Mouse (Mus musculus): Measurements from ENCODE around the gene Gpr153. TPM values are rescaled to one million over a fixed set of nuclear protein-coding genes. Genes with fewer than 3 reads are reported as not detected.

The Gpr153 gene
- total and polyA plus RNA-seq, 3 experiments = 0.08 TPM; not detected in 2

DNA sequence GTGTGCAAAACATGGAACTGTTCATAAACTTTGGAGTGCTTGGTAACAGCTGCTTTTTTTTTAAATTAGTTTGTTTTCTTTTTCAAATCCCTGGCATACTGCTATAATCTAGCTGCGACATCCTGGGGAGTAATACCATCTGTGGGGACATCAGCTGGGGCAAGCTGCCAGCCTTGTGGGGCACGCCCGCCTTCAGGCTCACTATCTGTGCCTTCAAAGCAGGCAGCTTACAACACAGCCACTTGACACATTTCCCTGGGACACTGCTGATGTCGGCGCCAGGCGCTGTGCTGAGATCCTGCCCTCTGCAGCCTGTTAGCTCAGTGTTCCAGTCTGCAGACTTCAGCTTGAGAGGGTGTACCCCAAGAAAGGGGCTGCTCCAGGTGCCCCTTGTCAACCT, 17.0 kb upstream of the Gpr153 start:
- Histone ChIP-seq H3K4me3 (ENCODE audit: control insufficient read depth in 1 of 2, insufficient read depth in 1 of 2, low read depth in 2 of 2, low read length in 2 of 2) (no peak overlapping the region), H3K9me3 (replicated peaks; ENCODE audit: insufficient read depth, low read length) (no peaks in the 10 kb centered on the region), H3K27me3 (ENCODE audit: control insufficient read depth in 1 of 2, insufficient read depth in 2 of 2, low read length in 2 of 2) (no peaks in the 10 kb centered on the region), H3K4me1 (ENCODE audit: control insufficient read depth in 1 of 2, insufficient read depth in 2 of 2, low read length in 2 of 2) (peaks cover 0 to 7% of the 10 kb centered on the region in 2 experiments; a peak in 1 of 4 replicates), H3K79me2 (ENCODE audit: control insufficient read depth, insufficient read depth, low read length, poor library complexity) (no peaks in the 10 kb centered on the region), H3K27ac (ENCODE audit: control insufficient read depth, low read depth, low read length) (no peak overlapping the region), H3K9ac (ENCODE audit: control insufficient read depth, low read depth, low read length, poor library complexity, severe bottlenecking) (no peak overlapping the region), H3K36me3 (ENCODE audit: control insufficient read depth in 1 of 2, insufficient read depth in 2 of 2, low read length in 2 of 2) (peaks cover 2 to 3% of the 10 kb centered on the region in 2 experiments; a peak in 3 of 4 replicates)
- TF ChIP-seq ZNF384 (IDR thresholded peaks at IDR 0.05; ENCODE audit: low read depth, low read length) (peak; percentile 46; the same call in 1 of the 2 replicates), SMC3 (IDR thresholded peaks at IDR 0.05; ENCODE audit: low read depth, low read length) (no peak), MAX (IDR thresholded peaks at IDR 0.05; ENCODE audit: low read length) (peak; percentile 21; the same call in 1 of the 2 replicates), JUND (IDR thresholded peaks at IDR 0.05; ENCODE audit: low read depth, low read length) (no peak), TCF12 (IDR thresholded peaks at IDR 0.05; ENCODE audit: low read depth, low read length) (peak; percentile 69), TBP (IDR thresholded peaks at IDR 0.05; ENCODE audit: low read depth, low read length) (0 out of 2 replicates have a peak, but pooled peaks have one; percentile 25), MXI1 (IDR thresholded peaks at IDR 0.05; ENCODE audit: low read depth, low read length) (peak; percentile 70; the same call in 1 of the 2 replicates), GATA1 (IDR thresholded peaks at IDR 0.05; ENCODE audit: low read depth, low read length) (peak; percentile 49), MAFK (IDR thresholded peaks at IDR 0.05; ENCODE audit: borderline replicate concordance, low read depth, low read length) (no peak), MYB (IDR thresholded peaks at IDR 0.05; ENCODE audit: low read depth, low read length) (no peak), MYC (IDR thresholded peaks at IDR 0.05; ENCODE audit: low read depth, low read length) (no peak), RCOR1 (IDR thresholded peaks at IDR 0.05; ENCODE audit: low read depth, low read length) (peak; percentile 39; the same call in 1 of the 2 replicates), ZKSCAN1 (IDR thresholded peaks at IDR 0.05; ENCODE audit: low read depth, low read length) (no peak), EP300 (IDR thresholded peaks at IDR 0.05; ENCODE audit: low read depth in 1 of 2, low read length in 2 of 2) (peak; percentile 54 to 67), TAL1 (IDR thresholded peaks at IDR 0.05; ENCODE audit: low read length) (peak; percentile 43; the same call in 1 of the 2 replicates), ETS1 (IDR thresholded peaks at IDR 0.05; ENCODE audit: low read depth, low read length) (peak; percentile 85), SIN3A (IDR thresholded peaks at IDR 0.05; ENCODE audit: low read length) (peak; percentile 67; the same call in 1 of the 2 replicates)
- DNase-seq (ENCODE audit: low read depth, low spot score) = peak; percentile 77

DNA sequence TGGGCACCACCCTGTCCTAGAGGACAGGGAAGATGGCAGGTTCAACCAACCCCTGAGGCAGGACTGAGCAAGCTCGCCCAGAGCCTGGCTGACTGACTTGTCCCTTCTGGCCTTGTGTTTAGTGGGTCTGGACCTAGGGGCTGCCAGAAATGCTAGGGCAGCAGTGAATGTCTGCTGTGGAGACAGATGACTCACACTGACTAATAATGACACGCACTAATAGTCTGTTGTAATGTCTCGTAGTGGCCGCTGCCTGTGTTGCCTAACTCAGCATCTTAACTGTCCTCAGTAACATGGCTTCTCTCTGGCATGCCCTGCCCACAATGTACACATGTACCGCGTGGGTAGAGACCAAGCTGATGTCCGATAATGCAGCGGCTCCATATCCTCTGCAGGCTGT, 13.6 kb upstream of the Gpr153 start:
- Histone ChIP-seq H3K27ac (ENCODE audit: control insufficient read depth, low read depth, low read length) (no peak overlapping the region), H3K36me3 (ENCODE audit: control insufficient read depth in 1 of 2, insufficient read depth in 2 of 2, low read length in 2 of 2) (peaks cover 2 to 3% of the 10 kb centered on the region in 2 experiments; a peak in 3 of 4 replicates), H3K4me3 (ENCODE audit: control insufficient read depth in 1 of 2, insufficient read depth in 1 of 2, low read depth in 2 of 2, low read length in 2 of 2) (no peak overlapping the region), H3K79me2 (ENCODE audit: control insufficient read depth, insufficient read depth, low read length, poor library complexity) (no peaks in the 10 kb centered on the region), H3K9ac (ENCODE audit: control insufficient read depth, low read depth, low read length, poor library complexity, severe bottlenecking) (no peak overlapping the region), H3K27me3 (ENCODE audit: control insufficient read depth in 1 of 2, insufficient read depth in 2 of 2, low read length in 2 of 2) (no peaks in the 10 kb centered on the region), H3K4me1 (ENCODE audit: control insufficient read depth in 1 of 2, insufficient read depth in 2 of 2, low read length in 2 of 2) (peaks cover 0 to 7% of the 10 kb centered on the region in 2 experiments; a peak in 1 of 4 replicates), H3K9me3 (replicated peaks; ENCODE audit: insufficient read depth, low read length) (no peaks in the 10 kb centered on the region)
- no peak for DNase-seq (ENCODE audit: low read depth, low spot score)
- TF ChIP-seq ZMIZ1 (IDR thresholded peaks at IDR 0.05; ENCODE audit: low read depth, low read length) (no peak), CHD1 (IDR thresholded peaks at IDR 0.05; ENCODE audit: low read depth, low read length) (no peak), CHD2 (IDR thresholded peaks at IDR 0.05; ENCODE audit: low read length) (no peak), MAX (IDR thresholded peaks at IDR 0.05; ENCODE audit: low read length) (no peak), JUND (IDR thresholded peaks at IDR 0.05; ENCODE audit: low read depth, low read length) (no peak), TAL1 (IDR thresholded peaks at IDR 0.05; ENCODE audit: low read length) (no peak), TCF12 (IDR thresholded peaks at IDR 0.05; ENCODE audit: low read depth, low read length) (no peak), USF2 (IDR thresholded peaks at IDR 0.05; ENCODE audit: borderline replicate concordance in 1 of 2, insufficient read depth in 1 of 2, low read depth in 1 of 2, low read length in 2 of 2) (no peak), RCOR1 (IDR thresholded peaks at IDR 0.05; ENCODE audit: low read depth, low read length) (no peak), ZC3H11A (IDR thresholded peaks at IDR 0.05; ENCODE audit: low read depth, low read length) (no peak), NRF1 (IDR thresholded peaks at IDR 0.05; ENCODE audit: insufficient read depth, low read depth, low read length, poor library complexity, severe bottlenecking) (no peak), ZKSCAN1 (IDR thresholded peaks at IDR 0.05; ENCODE audit: low read depth, low read length) (no peak), RAD21 (IDR thresholded peaks at IDR 0.05; ENCODE audit: low read depth, low read length) (no peak), MAZ (IDR thresholded peaks at IDR 0.05; ENCODE audit: low read depth, low read length) (no peak), MYC (IDR thresholded peaks at IDR 0.05; ENCODE audit: low read depth, low read length) (no peak), MAFK (IDR thresholded peaks at IDR 0.05; ENCODE audit: borderline replicate concordance, low read depth, low read length) (no peak)

Data from MEL (cell line).